Mouse (Mus musculus): ENCODE measurements around the gene Il6.
"Not testable (repeated sequence)": the region's sequence is repeated elsewhere in the genome, so short reads cannot be mapped to it uniquely, and the experiment has no call there.

Il6 gene

GRCm38 (mm10) chr5:30012726-30013503, at the start of gene Il6:
Gene Il6, plus strand, starts transcription at chr5:30013114.
- peak; percentile 26 to 48 for DNase-seq

- DNase-seq, result no peak
Measured at GRCm38 (mm10) chr5:29963488-29963887, 49.4 kb upstream of the Il6 start.

GRCm38 (mm10) chr5:29970212-29970611, 42.7 kb upstream of the Il6 start:
- DNase-seq, result no peak

- DNase-seq, result no peak
Measured at GRCm38 (mm10) chr5:29972796-29973195, 40.1 kb upstream of the Il6 start.

- DNase-seq, result no peak
Measured at GRCm38 (mm10) chr5:29973533-29973932, 39.4 kb upstream of the Il6 start.

- no peak for DNase-seq
Measured at GRCm38 (mm10) chr5:29974115-29974514, 38.8 kb upstream of the Il6 start.

- no peak for DNase-seq
Measured at GRCm38 (mm10) chr5:29993583-29993982, 19.3 kb upstream of the Il6 start.

- no peak for DNase-seq
Measured at GRCm38 (mm10) chr5:29994344-29994743, 18.6 kb upstream of the Il6 start.

- no peak for DNase-seq
Measured at GRCm38 (mm10) chr5:29997351-29997750, 15.6 kb upstream of the Il6 start.

- no peak for DNase-seq
Measured at GRCm38 (mm10) chr5:30000921-30001320, 12.0 kb upstream of the Il6 start.

GRCm38 (mm10) chr5:30014580-30014979, 1.7 kb downstream of the Il6 start:
- no peak for DNase-seq

GRCm38 (mm10) chr5:30035862-30036261, 22.9 kb downstream of the Il6 start:
- not testable (repeated sequence) for DNase-seq

GRCm38 (mm10) chr5:30037111-30037510, 24.2 kb downstream of the Il6 start:
- not testable (repeated sequence) for DNase-seq

GRCm38 (mm10) chr5:30039324-30039723, 26.4 kb downstream of the Il6 start:
- DNase-seq, result not testable (repeated sequence)

- DNase-seq, result not testable (repeated sequence)
Measured at GRCm38 (mm10) chr5:30039841-30040240, 26.9 kb downstream of the Il6 start.

- no peak for DNase-seq
Measured at GRCm38 (mm10) chr5:30058216-30058731, 45.4 kb downstream of the Il6 start.

GRCm38 (mm10) chr5:30059607-30060006, 46.7 kb downstream of the Il6 start:
- DNase-seq, result not testable (repeated sequence)

- no peak for DNase-seq
Measured at GRCm38 (mm10) chr5:30067726-30068125, 54.8 kb downstream of the Il6 start.
